Mouse (Mus musculus) ES-Bruce4 (cell line): ENCODE measurements around the gene Tcte2. TPM values are rescaled to one million over a fixed set of nuclear protein-coding genes. Genes with fewer than 3 reads are reported as not detected.

ENCODE experiments used
- H3K27ac ChIP-seq: 2 replicates; pipeline ENCODE4 v1.5.1; 2012; ENCODE audit warnings: low read length, inconsistent platforms; ENCODE audit not compliant: insufficient read depth
- H3K27me3 ChIP-seq: 2 replicates; pipeline ENCODE4 v1.6.1; 2012; ENCODE audit warnings: mild to moderate bottlenecking, low read length, inconsistent platforms; ENCODE audit not compliant: control insufficient read depth, poor library complexity, insufficient read depth, severe bottlenecking
- H3K36me3 ChIP-seq: 2 replicates; pipeline ENCODE4 v1.6.1; 2012; ENCODE audit warnings: inconsistent platforms, mild to moderate bottlenecking, low read length, moderate library complexity; ENCODE audit not compliant: control insufficient read depth, poor library complexity, insufficient read depth, severe bottlenecking
- H3K4me1 ChIP-seq: one replicate; pipeline ENCODE4 v1.8.1; 2011; ENCODE audit warnings: low read length; ENCODE audit not compliant: control insufficient read depth, insufficient read depth
- H3K4me3 ChIP-seq: 2 replicates; pipeline ENCODE4 v1.5.1; 2011; ENCODE audit warnings: low read depth, mild to moderate bottlenecking, low read length
- H3K9ac ChIP-seq: 2 replicates; pipeline ENCODE4 v1.6.1; 2012; ENCODE audit warnings: low read depth, mild to moderate bottlenecking, inconsistent platforms; ENCODE audit not compliant: poor library complexity, severe bottlenecking
- H3K9me3 ChIP-seq: replicated peaks from 2 replicates; pipeline ENCODE4 v1.6.1; 2012; ENCODE audit warnings: mild to moderate bottlenecking, low read length, inconsistent platforms; ENCODE audit not compliant: control insufficient read depth, poor library complexity, insufficient read depth, severe bottlenecking
- CTCF ChIP-seq: IDR thresholded peaks from one replicate; pipeline ENCODE4 v1.8.1; 2011; ENCODE audit warnings: low read depth, low read length
- EP300 ChIP-seq: IDR thresholded peaks from 2 replicates; pipeline ENCODE4 v1.6.1; 2011; ENCODE audit warnings: low read depth, low read length; ENCODE audit not compliant: insufficient read depth
- POLR2A ChIP-seq: IDR thresholded peaks from one replicate; pipeline ENCODE4 v1.8.1; 2011; ENCODE audit warnings: low read length; ENCODE audit not compliant: insufficient read depth
- polyA plus RNA-seq: library from polyadenylated mRNA; stranded (reverse); fragments of >200 nt; gene quantifications from 2 replicates; pipeline ENCODE4 v1.2.4, GENCODE M21; 2011; ENCODE audit warnings: low read depth; ENCODE audit not compliant: missing spikeins, insufficient read depth, insufficient read length

Tcte2 gene
- polyA plus RNA-seq, 1 experiment: 8.2 TPM

DNA sequence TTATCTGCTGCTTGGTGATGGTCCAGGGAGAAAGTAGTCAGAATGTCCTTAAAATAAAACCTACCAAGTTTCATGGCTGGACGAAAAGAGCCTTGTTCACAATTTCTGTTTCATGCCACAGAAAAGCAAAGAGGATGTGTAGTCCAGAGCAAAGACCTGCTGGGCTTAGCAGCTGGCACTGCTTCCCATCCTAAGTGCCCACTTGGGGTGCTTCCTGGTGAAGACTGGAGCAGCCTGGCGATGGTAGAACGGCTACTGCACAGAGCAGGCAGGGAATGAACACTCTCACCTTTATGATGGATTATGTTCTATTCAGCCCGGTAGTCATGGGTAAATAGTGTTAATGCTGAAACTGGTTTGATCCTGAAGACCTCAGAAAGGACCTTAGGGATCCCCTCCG lies 27.7 kb downstream of the Tcte2 start:
- H3K4me1 ChIP-seq: peaks cover 6% of the 10 kb centered on the region
- TF ChIP-seq CTCF (no peak), EP300 (no peak), POLR2A (no peak)
- no peak overlapping the region for H3K9ac ChIP-seq
- H3K27me3 ChIP-seq: no peaks in the 10 kb centered on the region
- H3K36me3 ChIP-seq: no peaks in the 10 kb centered on the region
- no peak overlapping the region for H3K27ac ChIP-seq
- no peak overlapping the region for H3K4me3 ChIP-seq
- H3K9me3 ChIP-seq: no peaks in the 10 kb centered on the region

DNA sequence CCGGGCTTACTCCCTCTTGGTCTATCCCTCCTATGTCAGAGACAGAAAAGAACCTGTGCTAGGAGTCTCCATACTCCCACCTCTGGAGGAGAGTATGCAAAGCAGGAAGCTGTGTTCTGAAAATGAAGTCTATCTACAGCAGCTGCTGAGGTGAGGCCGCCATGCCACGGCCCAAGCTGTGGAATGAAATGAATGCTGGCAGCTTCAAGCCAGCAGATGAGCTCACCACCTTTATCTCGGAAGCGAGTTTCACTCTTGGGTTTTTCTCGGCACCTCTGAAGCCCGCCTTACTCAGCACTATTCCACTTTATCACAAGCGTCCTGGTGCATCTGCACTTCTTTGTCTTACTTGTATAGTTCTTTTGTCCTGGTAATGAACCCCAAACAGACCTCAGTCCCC lies 28.9 kb downstream of the Tcte2 start:
- H3K9me3 ChIP-seq: no peaks in the 10 kb centered on the region
- H3K4me3 ChIP-seq: no peak overlapping the region
- 0 out of 2 replicates have a peak overlapping the region, but pooled peaks have one; percentile 16 for H3K27ac ChIP-seq

DNA sequence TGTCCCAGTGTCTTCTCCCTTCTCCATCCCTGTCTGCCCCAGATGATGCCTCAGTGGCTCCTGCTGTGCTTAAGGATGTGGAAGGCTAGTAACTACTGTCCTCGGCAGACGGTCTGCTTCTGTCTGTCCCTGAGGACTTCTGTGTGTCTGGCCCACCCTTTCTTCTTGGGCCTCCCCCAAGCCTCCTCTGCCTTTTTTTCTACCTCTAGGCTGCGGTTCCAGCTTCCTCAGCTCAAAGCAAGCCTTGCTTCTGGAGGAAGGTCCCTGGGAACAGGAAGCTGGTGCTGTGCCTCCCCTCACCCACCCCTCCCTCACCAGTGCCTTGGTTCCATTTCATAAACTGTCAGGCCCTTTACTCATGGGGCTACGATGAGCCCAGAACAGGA lies 29.9 kb downstream of the Tcte2 start:
- no peaks in the 10 kb centered on the region for H3K9me3 ChIP-seq
- H3K36me3 ChIP-seq: no peaks in the 10 kb centered on the region
- no peak overlapping the region for H3K4me3 ChIP-seq
- TF ChIP-seq CTCF: no peak
- no peak for TF ChIP-seq POLR2A
- TF ChIP-seq EP300: no peak
- H3K27me3 ChIP-seq: no peaks in the 10 kb centered on the region
- H3K27ac ChIP-seq: no peak overlapping the region
- H3K9ac ChIP-seq: no peak overlapping the region
- H3K4me1 ChIP-seq: peaks cover 6% of the 10 kb centered on the region

More for the DNA sequence above, 28.9 kb downstream of the Tcte2 start:
- Histone ChIP-seq H3K9ac (no peak overlapping the region), H3K36me3 (no peaks in the 10 kb centered on the region), H3K4me1 (peaks cover 6% of the 10 kb centered on the region), H3K27me3 (no peaks in the 10 kb centered on the region)
- no peak for TF ChIP-seq EP300
- no peak for TF ChIP-seq CTCF
- no peak for TF ChIP-seq POLR2A

DNA sequence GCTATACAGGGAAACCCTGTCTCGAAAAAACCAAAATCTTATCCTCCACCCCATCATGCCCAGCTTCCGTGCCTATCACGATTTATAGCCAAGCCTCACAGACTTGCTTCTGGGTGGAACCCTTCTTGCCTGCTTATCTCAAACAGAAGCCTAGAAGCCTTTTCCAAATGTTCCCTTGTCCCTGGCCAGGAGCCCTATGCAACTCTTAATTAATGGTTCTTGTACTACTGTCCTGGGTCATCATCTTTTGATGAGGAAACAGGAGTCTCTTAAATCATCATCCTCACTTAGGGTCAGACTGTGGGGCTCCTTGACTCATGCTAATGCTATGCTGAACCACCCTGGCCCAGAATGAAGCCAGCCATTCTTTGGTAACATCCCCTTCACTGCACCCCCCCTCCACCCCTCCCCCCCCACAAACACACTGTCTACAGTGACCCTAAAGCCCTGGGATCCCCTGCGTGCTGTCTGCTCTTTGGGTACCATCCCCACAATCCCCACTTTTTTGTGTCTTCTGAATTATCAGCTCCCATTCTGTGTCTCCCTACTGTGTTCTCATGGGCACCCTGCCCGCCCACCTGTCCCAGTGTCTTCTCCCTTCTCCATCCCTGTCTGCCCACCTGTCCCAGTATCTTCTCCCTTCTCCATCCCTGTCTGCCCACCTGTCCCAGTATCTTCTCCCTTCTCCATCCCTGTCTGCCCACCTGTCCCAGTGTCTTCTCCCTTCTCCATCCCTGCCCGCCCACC lies 30.5 kb downstream of the Tcte2 start:
- H3K27me3 ChIP-seq: no peaks in the 10 kb centered on the region
- H3K36me3 ChIP-seq: no peaks in the 10 kb centered on the region
- no peak for TF ChIP-seq POLR2A
- TF ChIP-seq CTCF: no peak
- no peak for TF ChIP-seq EP300
- no peaks in the 10 kb centered on the region for H3K9me3 ChIP-seq
- no peak overlapping the region for H3K9ac ChIP-seq
- H3K4me1 ChIP-seq: peaks cover 6% of the 10 kb centered on the region
- H3K27ac ChIP-seq: no peak overlapping the region
- no peak overlapping the region for H3K4me3 ChIP-seq

DNA sequence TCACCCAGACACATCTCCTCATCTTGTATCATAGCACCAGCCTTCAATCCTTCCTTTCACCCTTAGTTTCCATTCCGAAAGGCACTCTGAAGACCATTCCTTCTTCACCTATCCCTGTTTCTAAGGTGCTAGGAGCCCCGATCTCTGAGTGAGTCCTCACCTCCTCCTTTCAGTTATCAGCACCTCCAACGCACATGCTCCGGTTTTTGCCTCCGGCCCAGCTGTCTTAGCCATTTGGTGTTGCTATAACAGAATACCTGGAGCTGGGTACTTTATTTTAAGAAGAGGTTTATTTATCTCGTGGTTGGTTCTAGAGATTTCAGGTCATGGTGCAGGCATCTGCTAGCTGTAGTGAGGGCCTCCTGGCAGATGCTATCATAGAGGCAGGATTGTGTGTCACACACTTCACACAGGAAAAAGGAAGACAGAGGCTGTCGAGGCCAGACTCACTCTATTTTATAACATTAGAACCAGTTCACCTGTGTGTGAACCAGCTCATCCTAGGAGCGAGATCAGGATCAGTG lies 34.7 kb downstream of the Tcte2 start:
- no peak overlapping the region for H3K27ac ChIP-seq

DNA sequence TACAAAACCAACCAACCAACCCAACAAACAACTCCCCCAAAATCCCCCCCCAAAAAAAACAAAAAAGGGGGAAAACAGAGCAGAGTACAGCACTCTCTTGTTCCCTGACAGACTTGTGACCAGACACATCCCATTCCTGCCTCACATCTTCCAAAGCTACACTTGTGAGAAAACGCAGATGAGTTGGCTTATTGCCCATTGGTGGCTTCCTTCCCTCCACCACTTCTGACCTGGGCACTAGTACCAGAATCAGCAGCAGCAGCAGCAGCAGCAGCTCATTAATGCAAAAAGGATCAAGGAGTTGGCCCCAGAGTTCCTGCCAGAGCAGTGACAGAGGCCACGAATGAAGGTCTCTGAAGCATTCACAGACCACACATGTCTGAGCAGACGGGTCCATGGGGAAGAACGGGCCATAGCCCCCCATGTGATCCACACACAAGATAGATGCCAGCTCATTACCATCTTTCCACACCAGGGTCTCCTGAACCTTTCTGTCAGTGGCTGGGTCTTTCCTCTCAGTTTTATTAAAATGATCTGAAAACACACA lies 36.5 kb downstream of the Tcte2 start:
- no peak overlapping the region for H3K27ac ChIP-seq
- H3K27me3 ChIP-seq: no peaks in the 10 kb centered on the region
- H3K9me3 ChIP-seq: no peaks in the 10 kb centered on the region
- TF ChIP-seq POLR2A (no peak), CTCF (no peak), EP300 (no peak)
- H3K9ac ChIP-seq: no peak overlapping the region
- no peaks in the 10 kb centered on the region for H3K36me3 ChIP-seq
- H3K4me1 ChIP-seq: no peaks in the 10 kb centered on the region
- no peak overlapping the region for H3K4me3 ChIP-seq

More for the DNA sequence above, 34.7 kb downstream of the Tcte2 start:
- Histone ChIP-seq H3K9me3 (no peaks in the 10 kb centered on the region), H3K4me3 (no peak overlapping the region), H3K4me1 (peaks cover 4% of the 10 kb centered on the region), H3K36me3 (no peaks in the 10 kb centered on the region), H3K27me3 (no peaks in the 10 kb centered on the region), H3K9ac (no peak overlapping the region)
- no peak for TF ChIP-seq POLR2A
- TF ChIP-seq EP300: no peak
- no peak for TF ChIP-seq CTCF
